Mouse (Mus musculus) left cerebral cortex, postnatal 4 days (tissue): Measurements from ENCODE around the gene Axdnd1. TPM values are rescaled to one million over a fixed set of nuclear protein-coding genes. Genes with fewer than 3 reads are reported as not detected.

ENCODE experiments used
- DNase-seq: peaks from one replicate; pipeline ENCODE4 v3.0.0-alpha.2; 2022
- intact Hi-C: fragments of 180-260 bp; cut with DNase I; formaldehyde crosslinking; loops from one replicate; pipeline ENCODE4 v1.15.1; 2025
- total RNA-seq, 2 experiments: library from RNA; stranded (reverse); gene quantifications; 2 replicates each; pipeline ENCODE4 v1.2.3; 2021

Gene Axdnd1
- total RNA-seq = 1 to 10 TPM in 1 of 2 experiments, under 1 TPM in 1; 0.85 to 1.8 TPM

GRCm38 (mm10) chr1:156420671-156421297 lies at the start of gene Axdnd1:
Gene Axdnd1 (minus strand): TSS chr1:156421159.
- peak; percentile 84 for DNase-seq
- intact Hi-C loops = no loop called here

DNA sequence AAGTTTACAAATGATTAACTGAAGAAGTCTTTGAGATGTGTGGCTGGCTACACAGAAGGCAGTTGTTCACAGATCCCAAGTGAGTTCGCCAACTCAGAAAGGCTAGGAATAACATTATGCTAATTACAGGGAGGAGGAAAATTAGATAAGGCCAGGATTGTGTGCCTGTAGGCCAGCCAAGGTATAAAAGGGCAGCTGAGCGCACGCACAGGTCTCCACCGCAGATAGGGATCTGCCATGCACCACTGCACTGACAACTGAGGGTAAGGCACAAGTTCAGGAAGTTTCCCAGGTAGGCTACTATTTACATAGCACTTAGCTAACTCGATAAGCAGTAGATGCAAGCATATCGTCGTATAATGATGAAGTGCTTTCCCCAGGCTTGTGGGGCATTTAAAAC lies 49.6 kb upstream of the Axdnd1 start:
- intact Hi-C loops = no loop called here
- no peak for DNase-seq

- intact Hi-C loops = no loop called here
- DNase-seq = no peak
Observed at GRCm38 (mm10) chr1:156468576-156468975, 47.6 kb upstream of the Axdnd1 start.

GRCm38 (mm10) chr1:156467655-156468255 lies 46.8 kb upstream of the Axdnd1 start:
- intact Hi-C loops = no loop called here

DNA sequence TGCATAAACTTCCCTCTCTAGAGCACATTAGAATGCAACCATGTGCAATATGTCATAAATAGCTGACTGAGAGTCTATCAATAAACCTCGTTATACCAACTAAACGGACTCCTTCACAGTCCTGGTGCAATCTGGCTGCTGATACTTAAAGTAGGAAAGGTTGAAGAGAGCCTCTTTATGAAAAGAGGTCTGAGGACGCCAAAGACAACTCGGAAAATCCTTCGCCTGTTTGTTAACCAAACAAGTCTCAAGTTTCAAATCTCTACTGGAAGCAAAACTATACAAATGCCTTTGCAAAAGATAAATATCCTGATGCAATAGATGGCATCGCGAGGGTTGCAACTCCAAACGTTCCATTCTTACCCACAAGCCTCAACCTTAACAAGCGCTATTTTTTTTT lies 44.0 kb upstream of the Axdnd1 start:
- intact Hi-C loops = no loop called here
- no peak for DNase-seq

More at GRCm38 (mm10) chr1:156467655-156468255, 46.8 kb upstream of the Axdnd1 start:
- DNase-seq = no peak

- no peak for DNase-seq
- intact Hi-C loops = no loop called here
Observed at GRCm38 (mm10) chr1:156463981-156464853, 43.3 kb upstream of the Axdnd1 start.

- intact Hi-C loops = no loop called here
- DNase-seq = no peak
Observed at GRCm38 (mm10) chr1:156462273-156462991, 41.5 kb upstream of the Axdnd1 start.

DNA sequence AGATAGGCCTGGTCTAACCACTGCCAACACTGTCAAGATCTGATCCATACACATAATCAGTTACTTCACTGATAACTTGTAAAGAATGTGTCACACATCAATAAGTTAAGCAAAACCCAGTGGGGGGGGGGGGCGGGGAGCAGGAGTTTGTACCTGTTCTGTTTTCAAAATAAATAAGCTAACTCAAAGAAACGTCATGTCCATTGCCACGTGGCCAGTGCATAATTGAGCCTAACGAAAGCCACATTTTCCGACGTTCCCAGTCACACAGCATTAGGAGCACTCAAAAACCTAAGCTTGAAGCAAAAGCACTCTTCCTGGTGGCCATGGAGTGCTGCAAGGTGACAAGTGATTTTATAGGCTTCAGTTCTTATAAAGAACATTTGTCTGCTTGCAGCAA lies 40.1 kb upstream of the Axdnd1 start:
- DNase-seq = no peak
- intact Hi-C loops = no loop called here

- intact Hi-C loops = no loop called here
- DNase-seq = no peak
Observed at GRCm38 (mm10) chr1:156460216-156460615, 39.3 kb upstream of the Axdnd1 start.

GRCm38 (mm10) chr1:156459690-156460089 lies 38.7 kb upstream of the Axdnd1 start:
- DNase-seq = no peak
- intact Hi-C loops = no loop called here

- DNase-seq = no peak
- intact Hi-C loops = no loop called here
Observed at GRCm38 (mm10) chr1:156458391-156459060, 37.6 kb upstream of the Axdnd1 start.

GRCm38 (mm10) chr1:156455005-156455758 lies 34.2 kb upstream of the Axdnd1 start:
- DNase-seq = no peak

GRCm38 (mm10) chr1:156454384-156454783 lies 33.4 kb upstream of the Axdnd1 start:
- intact Hi-C loops = no loop called here
- DNase-seq = no peak

More at GRCm38 (mm10) chr1:156455005-156455758, 34.2 kb upstream of the Axdnd1 start:
- intact Hi-C loops = no loop called here

- DNase-seq = no peak
- intact Hi-C loops = no loop called here
Observed at GRCm38 (mm10) chr1:156453876-156454275, 32.9 kb upstream of the Axdnd1 start.

DNA sequence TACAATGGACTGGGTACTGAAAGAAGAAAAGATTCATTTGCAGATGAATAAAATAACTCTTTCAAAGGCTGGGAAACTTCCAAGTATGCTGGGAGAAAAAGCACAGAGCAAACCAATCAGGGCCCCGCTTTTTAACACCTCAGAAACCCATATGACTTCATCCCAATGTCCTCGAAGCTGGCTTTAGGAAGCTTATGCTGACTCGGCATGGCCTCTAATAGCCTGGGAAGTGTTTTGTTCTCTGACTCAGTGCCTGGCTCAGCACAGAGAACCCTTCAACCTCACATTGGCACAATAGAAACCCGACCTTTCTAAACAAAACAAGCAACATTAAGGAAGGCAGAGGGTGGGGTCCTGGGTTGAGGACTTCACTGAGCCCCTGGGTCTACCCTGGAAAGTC lies 29.5 kb upstream of the Axdnd1 start:
- DNase-seq = no peak
- intact Hi-C loops = no loop called here

GRCm38 (mm10) chr1:156449691-156450090 lies 28.7 kb upstream of the Axdnd1 start:
- DNase-seq = no peak
- intact Hi-C loops = no loop called here

DNA sequence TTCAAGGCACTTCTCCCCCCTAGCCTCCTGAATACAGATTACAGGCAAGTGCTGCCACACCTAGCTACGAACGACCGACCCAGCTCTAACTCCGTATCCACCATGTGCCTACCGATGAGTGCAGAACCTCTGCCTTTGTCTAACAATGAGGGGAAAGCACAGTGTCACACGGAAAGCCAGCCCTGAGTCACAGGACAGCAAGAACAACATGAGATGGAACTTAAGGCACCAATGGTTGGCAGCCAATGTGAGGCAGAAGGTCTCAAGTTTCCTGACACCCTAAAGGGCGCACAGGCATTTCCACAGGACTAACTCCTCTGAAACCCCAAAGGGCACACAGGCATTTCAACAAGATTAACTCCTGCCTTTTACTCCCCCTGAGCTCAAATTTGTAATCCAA lies 28.1 kb upstream of the Axdnd1 start:
- DNase-seq = no peak
- intact Hi-C loops = no loop called here

DNA sequence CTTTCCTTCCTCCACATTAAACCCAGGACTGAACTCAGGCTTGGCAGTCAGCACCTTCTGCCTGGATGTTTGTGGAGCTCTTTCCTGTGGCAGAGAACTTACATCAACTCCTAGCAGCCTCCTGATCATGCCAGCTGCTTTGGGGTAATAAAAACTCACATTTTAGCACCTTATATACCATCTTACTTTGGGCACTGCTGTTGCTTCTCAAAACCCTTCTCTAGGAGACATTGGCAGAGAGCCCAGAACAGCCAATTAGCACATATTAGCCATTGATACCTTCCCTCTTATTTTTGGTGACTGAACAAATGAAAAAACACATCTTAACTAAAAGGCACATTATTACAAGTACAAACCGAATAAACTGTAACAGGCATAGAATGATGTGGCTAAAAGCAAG lies 24.1 kb upstream of the Axdnd1 start:
- DNase-seq = no peak

DNA sequence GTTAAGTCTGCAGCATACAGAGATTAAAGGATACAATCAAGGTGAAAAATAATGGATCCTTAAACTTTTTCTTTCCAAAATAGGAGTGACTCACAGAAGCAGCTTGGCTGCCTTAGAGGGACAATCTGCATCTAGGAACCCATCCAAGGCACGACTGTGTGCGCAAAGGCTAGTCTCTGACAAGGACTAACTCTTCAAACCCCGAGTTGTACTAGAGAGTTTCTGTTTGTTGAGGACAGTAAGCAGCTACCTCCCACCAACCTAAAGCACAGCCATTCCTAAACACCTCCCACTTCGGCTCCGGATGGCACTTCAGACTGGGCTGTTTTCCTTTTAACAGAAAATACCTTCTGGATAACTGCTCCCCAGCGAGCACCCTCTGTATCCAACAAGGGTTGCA lies 21.8 kb upstream of the Axdnd1 start:
- DNase-seq = no peak
- intact Hi-C loops = no loop called here

More for the DNA sequence above, 24.1 kb upstream of the Axdnd1 start:
- intact Hi-C loops = no loop called here

- intact Hi-C loops = no loop called here
- DNase-seq = no peak
Observed at GRCm38 (mm10) chr1:156442266-156442665, 21.3 kb upstream of the Axdnd1 start.
